Mouse (Mus musculus): ENCODE measurements at regions not wholly inside any gene's neighbourhood (a gene's known extent, or its start where the extent isn't known, plus 50 kb on each side); places are given as distances from the start of the nearest gene placed in this dataset.

DNA sequence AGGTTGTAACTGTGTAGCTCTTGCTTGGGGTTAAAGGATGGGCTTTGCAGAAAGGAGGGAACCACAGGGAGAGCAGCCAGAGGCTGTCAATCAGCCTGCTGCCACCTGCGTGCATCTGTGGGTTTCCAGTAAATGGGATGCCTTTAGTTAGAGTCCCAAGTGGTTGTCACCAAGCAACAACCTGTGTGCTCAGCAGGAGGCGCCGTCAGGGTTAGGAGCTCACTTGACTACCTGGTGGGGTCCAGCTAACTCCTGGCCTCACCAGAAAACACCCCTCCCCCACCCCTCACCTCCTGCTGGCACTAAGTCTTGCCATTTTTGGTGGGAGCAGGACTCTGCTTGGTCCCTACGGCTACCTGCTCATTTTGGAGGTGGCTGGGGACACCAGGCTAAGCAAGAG lies 135.0 kb upstream of the Spin1 start:
- TF ChIP-seq CTCF (IDR thresholded peaks at IDR 0.05; ENCODE audit: low read depth, low read length) (no peak), POLR2A (IDR thresholded peaks at IDR 0.05; ENCODE audit: borderline replicate concordance, low read depth, low read length) (no peak)

DNA sequence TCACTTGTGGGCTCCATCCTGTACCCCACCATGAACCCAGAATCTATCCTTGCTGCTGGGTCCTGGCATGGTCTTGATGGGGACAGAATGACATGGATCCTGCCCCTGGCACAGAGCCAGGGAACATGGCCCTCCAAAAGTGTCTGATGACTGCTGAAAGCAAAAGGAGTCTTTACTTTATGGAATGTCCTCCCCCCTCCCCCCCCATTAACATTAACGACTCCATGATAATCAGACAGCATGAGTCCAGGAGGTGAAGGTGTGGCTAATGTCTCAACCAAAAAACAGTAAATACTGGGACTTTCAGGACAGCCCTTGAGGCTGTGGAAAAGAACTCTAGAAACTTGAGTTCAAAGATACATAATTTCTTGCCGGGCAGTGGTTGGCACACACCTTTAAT lies 133.9 kb upstream of the Spin1 start:
- TF ChIP-seq POLR2A (IDR thresholded peaks at IDR 0.05; ENCODE audit: borderline replicate concordance, low read depth, low read length) (no peak), CTCF (IDR thresholded peaks at IDR 0.05; ENCODE audit: low read depth, low read length) (no peak)
- H3K4me1 ChIP-seq (ENCODE audit: control insufficient read depth, insufficient read depth, low read length), result no peaks in the 10 kb centered on the region
- no peak overlapping the region for H3K27ac ChIP-seq (ENCODE audit: insufficient read depth, low read depth, low read length)
- no peak overlapping the region for H3K4me3 ChIP-seq (ENCODE audit: insufficient read depth, low read length)

More for the DNA sequence above, 135.0 kb upstream of the Spin1 start:
- Histone ChIP-seq H3K27ac (ENCODE audit: insufficient read depth, low read depth, low read length) (no peak overlapping the region), H3K4me1 (ENCODE audit: control insufficient read depth, insufficient read depth, low read length) (no peaks in the 10 kb centered on the region), H3K4me3 (ENCODE audit: insufficient read depth, low read length) (no peak overlapping the region)

DNA sequence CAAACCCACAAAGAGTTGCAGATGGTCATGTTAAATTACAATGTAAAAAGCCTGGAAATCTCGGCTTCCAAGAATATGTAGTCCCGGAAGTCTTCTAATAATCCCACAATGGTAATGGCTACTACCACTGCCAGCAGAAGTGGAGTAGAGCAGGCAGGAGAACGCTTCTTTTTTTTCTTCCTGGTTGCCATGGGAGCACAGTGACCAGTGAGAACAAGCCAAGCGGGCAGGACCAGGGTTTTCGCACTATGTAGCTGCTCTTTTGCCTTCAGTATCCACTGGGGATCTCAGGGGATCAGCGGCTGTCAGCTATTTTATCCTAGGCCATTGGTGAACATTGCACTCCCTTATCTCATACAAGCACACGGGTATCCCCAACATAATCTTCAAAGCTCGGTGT lies 127.3 kb upstream of the Spin1 start:
- TF ChIP-seq POLR2A (IDR thresholded peaks at IDR 0.05; ENCODE audit: borderline replicate concordance, low read depth, low read length), result no peak
- no peak for TF ChIP-seq CTCF (IDR thresholded peaks at IDR 0.05; ENCODE audit: low read depth, low read length)
- H3K4me1 ChIP-seq (ENCODE audit: control insufficient read depth, insufficient read depth, low read length), result no peaks in the 10 kb centered on the region

DNA sequence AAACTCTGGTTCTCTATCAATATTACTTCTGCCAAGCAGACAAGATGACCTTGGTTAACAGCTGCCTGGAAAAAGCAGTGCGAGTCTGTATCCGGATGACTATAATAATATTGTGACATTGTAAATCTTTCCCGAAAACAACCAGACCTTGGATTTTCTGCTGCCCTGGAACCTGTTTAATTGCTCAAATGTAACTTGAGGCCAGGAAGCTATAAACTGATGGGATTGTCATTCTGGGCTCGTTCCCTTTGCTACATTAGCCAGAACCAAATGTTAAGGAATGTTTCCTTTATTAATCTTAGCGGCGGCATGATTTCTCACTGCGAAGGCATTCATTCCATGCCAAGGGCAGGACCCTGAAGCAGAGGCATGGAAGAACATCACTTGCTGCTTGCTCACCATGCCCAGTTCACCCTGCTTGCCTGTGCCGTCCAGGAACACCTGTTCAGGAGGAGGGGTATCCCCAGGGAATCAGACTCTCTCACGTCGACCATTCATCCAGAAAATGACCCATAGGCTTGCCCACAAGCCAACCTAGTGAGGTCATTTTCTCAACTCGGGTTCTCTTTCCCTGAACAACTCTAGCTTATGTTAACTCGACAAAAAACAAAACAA lies 125.3 kb upstream of the Spin1 start:
- TF ChIP-seq CTCF (IDR thresholded peaks at IDR 0.05; ENCODE audit: low read depth, low read length) (no peak), POLR2A (IDR thresholded peaks at IDR 0.05; ENCODE audit: borderline replicate concordance, low read depth, low read length) (no peak)
- Histone ChIP-seq H3K4me3 (ENCODE audit: insufficient read depth, low read length) (no peak overlapping the region), H3K27ac (ENCODE audit: insufficient read depth, low read depth, low read length) (no peak overlapping the region), H3K4me1 (ENCODE audit: control insufficient read depth, insufficient read depth, low read length) (no peaks in the 10 kb centered on the region)

More for the DNA sequence above, 127.3 kb upstream of the Spin1 start:
- no peak overlapping the region for H3K4me3 ChIP-seq (ENCODE audit: insufficient read depth, low read length)
- no peak overlapping the region for H3K27ac ChIP-seq (ENCODE audit: insufficient read depth, low read depth, low read length)

DNA sequence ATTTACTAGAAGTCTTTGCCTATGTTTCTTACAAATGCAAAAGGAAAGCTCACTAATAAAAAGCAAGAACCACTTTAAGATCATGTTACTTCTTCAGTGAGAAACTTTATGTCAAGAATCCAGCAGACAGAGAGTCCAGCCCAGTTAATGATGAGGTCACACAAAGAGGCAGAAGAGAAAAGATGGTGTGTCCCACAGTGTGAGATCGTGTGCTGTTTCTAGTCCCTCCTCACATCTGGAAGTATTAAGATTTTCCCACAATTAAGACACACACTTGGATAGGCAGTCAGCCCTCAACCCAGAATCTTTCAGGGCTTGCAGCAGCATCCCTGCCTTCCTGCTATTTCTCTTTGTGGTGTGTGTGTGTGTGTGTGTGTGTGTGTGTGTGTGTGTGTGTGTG lies 118.7 kb upstream of the Spin1 start:
- Histone ChIP-seq H3K4me1 (ENCODE audit: control insufficient read depth, insufficient read depth, low read length) (no peaks in the 10 kb centered on the region), H3K27ac (ENCODE audit: insufficient read depth, low read depth, low read length) (no peak overlapping the region), H3K4me3 (ENCODE audit: insufficient read depth, low read length) (no peak overlapping the region)
- no peak for TF ChIP-seq POLR2A (IDR thresholded peaks at IDR 0.05; ENCODE audit: borderline replicate concordance, low read depth, low read length)
- TF ChIP-seq CTCF (IDR thresholded peaks at IDR 0.05; ENCODE audit: low read depth, low read length), result no peak

DNA sequence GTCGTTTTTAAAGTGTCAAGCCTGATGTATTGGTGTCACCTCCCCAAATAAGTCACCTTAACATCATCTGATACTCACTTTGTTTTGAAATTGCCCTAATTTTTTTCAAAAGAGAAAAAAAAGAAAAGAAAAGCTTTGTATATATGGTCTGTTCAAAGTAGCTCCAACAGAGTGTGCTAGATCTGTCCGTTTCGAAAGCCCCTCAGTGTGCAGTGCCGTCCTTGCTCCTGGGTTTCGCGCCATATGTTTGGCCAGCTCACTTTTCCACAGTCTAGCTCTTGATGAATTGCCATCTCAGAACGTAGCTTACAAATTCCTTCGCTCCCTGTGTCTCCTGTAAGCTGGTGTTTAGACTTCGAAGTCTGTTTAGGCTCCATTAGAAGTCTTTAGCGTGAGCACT lies 117.7 kb upstream of the Spin1 start:
- no peak overlapping the region for H3K27ac ChIP-seq (ENCODE audit: insufficient read depth, low read depth, low read length)
- H3K4me3 ChIP-seq (ENCODE audit: insufficient read depth, low read length), result no peak overlapping the region
- no peaks in the 10 kb centered on the region for H3K4me1 ChIP-seq (ENCODE audit: control insufficient read depth, insufficient read depth, low read length)
- no peak for TF ChIP-seq POLR2A (IDR thresholded peaks at IDR 0.05; ENCODE audit: borderline replicate concordance, low read depth, low read length)
- TF ChIP-seq CTCF (IDR thresholded peaks at IDR 0.05; ENCODE audit: low read depth, low read length), result no peak

DNA sequence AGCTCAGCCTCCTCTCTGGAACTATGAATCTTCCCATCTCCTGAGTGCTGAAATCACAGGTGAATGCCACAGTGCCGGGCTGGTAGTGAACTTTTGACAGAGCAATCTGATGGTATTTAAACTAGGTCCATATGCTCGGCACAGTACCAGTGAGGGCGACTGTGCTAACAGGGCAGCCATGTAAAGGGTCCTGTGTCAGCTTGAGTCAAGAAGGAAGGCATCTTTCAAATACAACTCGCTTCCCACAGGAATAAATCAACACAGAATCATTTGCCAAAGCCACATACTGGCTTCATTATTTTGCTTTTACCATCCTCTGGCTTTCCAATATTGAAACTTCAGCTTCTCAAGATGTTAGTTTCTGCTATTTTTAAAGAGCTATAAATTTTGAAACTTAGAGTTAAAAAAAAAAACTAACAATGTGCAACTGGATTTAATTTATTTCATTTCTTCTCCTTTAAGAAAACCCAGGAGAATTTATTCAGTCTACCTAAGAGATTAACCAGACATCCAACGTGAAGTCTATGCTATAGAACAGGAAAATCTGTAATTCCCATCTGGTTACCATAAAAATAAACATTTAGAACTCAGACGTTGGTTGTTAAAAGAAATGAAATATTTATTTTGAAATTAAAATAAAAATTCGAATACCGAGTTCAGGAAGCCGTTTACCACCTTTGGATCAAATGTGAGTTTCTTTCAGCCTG lies 108.8 kb upstream of the Spin1 start:
- Histone ChIP-seq H3K4me1 (ENCODE audit: control insufficient read depth, insufficient read depth, low read length) (no peaks in the 10 kb centered on the region), H3K4me3 (ENCODE audit: insufficient read depth, low read length) (no peak overlapping the region), H3K27ac (ENCODE audit: insufficient read depth, low read depth, low read length) (no peak overlapping the region)
- TF ChIP-seq POLR2A (IDR thresholded peaks at IDR 0.05; ENCODE audit: borderline replicate concordance, low read depth, low read length) (no peak), CTCF (IDR thresholded peaks at IDR 0.05; ENCODE audit: low read depth, low read length) (no peak)

DNA sequence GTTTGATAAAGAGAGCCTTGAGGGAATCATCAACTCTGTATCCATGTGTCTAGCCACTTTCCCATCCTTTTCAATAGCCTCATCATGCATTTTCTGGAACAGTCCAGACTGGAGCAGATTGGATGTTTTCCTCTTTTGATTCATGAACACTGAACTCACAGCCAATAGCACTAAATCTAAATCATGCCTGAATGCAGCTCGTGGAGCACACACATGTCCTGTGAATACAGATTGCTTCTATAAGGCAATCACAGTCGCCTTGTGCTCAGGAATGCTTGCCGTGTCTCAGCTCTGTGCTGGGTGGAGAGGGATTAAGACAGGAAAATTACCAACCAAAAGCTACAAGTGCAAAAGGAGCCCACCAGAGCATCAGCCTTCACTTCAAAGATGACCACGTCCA lies 100.9 kb upstream of the Spin1 start:
- TF ChIP-seq CTCF (IDR thresholded peaks at IDR 0.05; ENCODE audit: low read depth, low read length), result no peak
- TF ChIP-seq POLR2A (IDR thresholded peaks at IDR 0.05; ENCODE audit: borderline replicate concordance, low read depth, low read length), result no peak
- no peaks in the 10 kb centered on the region for H3K4me1 ChIP-seq (ENCODE audit: control insufficient read depth, insufficient read depth, low read length)
- H3K27ac ChIP-seq (ENCODE audit: insufficient read depth, low read depth, low read length), result no peak overlapping the region
- H3K4me3 ChIP-seq (ENCODE audit: insufficient read depth, low read length), result no peak overlapping the region

DNA sequence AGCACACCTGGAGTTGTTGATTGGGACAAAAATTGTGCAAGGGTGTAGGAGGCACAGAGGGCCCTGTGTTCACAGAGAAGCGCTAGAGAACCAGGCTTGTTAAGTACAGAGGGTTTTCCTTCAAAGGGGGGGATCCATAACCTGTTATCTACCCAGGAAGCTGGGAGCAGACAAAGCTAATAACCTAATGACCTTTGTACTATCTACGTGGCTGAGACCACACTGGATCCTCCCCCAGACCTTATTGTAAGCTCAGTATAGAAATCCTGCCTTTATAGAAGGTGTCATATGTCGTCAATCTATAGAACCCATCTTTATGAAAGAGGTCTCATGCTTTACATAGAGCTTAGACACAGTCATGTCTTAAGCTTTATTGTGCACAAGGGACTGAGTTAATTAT lies 95.9 kb upstream of the Spin1 start:
- Histone ChIP-seq H3K27ac (ENCODE audit: insufficient read depth, low read depth, low read length) (no peak overlapping the region), H3K4me1 (ENCODE audit: control insufficient read depth, insufficient read depth, low read length) (no peaks in the 10 kb centered on the region), H3K4me3 (ENCODE audit: insufficient read depth, low read length) (no peak overlapping the region)
- TF ChIP-seq POLR2A (IDR thresholded peaks at IDR 0.05; ENCODE audit: borderline replicate concordance, low read depth, low read length) (no peak), CTCF (IDR thresholded peaks at IDR 0.05; ENCODE audit: low read depth, low read length) (no peak)

DNA sequence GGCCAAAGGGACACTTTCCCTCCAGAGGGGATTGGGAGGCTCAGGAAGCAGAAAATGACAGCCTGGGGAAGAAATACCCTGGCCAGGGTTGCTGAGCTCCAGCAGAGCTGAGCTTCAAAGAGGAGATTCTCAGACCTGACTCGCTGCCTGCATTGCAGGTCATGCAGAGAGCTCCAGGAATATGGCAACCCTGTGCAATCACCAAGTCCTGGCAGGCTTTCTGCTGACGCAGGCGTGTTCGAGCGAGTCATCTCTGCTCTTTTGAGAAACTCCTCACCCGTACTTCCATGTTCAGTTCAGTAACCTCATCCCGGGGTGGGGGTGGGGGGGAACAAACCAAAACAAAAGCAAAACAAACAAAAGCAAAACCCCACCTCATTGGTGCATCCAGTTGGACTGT lies 89.9 kb upstream of the Spin1 start:
- H3K27ac ChIP-seq (ENCODE audit: insufficient read depth, low read depth, low read length), result no peak overlapping the region
- no peaks in the 10 kb centered on the region for H3K4me1 ChIP-seq (ENCODE audit: control insufficient read depth, insufficient read depth, low read length)
- TF ChIP-seq POLR2A (IDR thresholded peaks at IDR 0.05; ENCODE audit: borderline replicate concordance, low read depth, low read length), result no peak
- no peak for TF ChIP-seq CTCF (IDR thresholded peaks at IDR 0.05; ENCODE audit: low read depth, low read length)
- H3K4me3 ChIP-seq (ENCODE audit: insufficient read depth, low read length), result no peak overlapping the region

All from bone marrow macrophage, adult 2 months (primary cell).